Mouse (Mus musculus) hindbrain, embryonic 11.5 days (tissue): Measurements from ENCODE around the gene Dlst. TPM values are rescaled to one million over a fixed set of nuclear protein-coding genes. Genes with fewer than 3 reads are reported as not detected.
A peak's percentile ranks its signal among the peaks of the same experiment; 100 is the strongest.

ENCODE experiments used
- ATAC-seq: fragments of 200-750 bp; cut with Nextera tagmentation; 2 replicates; pipeline ENCODE4 v1.8.0; 2017; ENCODE audit warnings: mild to moderate bottlenecking, moderate TSS enrichment, moderate library complexity; ENCODE audit not compliant: low FRiP score
- DNase-seq: peaks from one replicate; pipeline ENCODE4 v3.0.0-alpha.2; 2015; ENCODE audit warnings: low spot score
- H3K27ac ChIP-seq: fragments of 300-500 bp; sonication (generic); 2 replicates; pipeline ENCODE4 v1.5.1; 2014; ENCODE audit warnings: mild to moderate bottlenecking, low read depth, low read length
- H3K27me3 ChIP-seq: fragments of 300-500 bp; sonication (generic); 2 replicates; pipeline ENCODE4 v1.6.1; 2014; ENCODE audit warnings: mild to moderate bottlenecking, low read length, moderate library complexity, mixed read lengths; ENCODE audit not compliant: control insufficient read depth, insufficient read depth
- H3K36me3 ChIP-seq: fragments of 300-500 bp; sonication (generic); 2 replicates; pipeline ENCODE4 v1.6.1; 2014; ENCODE audit warnings: mild to moderate bottlenecking, low read length, moderate library complexity, mixed read lengths; ENCODE audit not compliant: control insufficient read depth, insufficient read depth
- H3K4me1 ChIP-seq: fragments of 300-500 bp; sonication (generic); replicated peaks from 2 replicates; pipeline ENCODE4 v1.6.1; 2014; ENCODE audit warnings: low read length, mixed read lengths; ENCODE audit not compliant: control insufficient read depth, insufficient read depth
- H3K4me2 ChIP-seq: fragments of 300-500 bp; sonication (generic); replicated peaks from 2 replicates; pipeline ENCODE4 v1.6.1; 2014; ENCODE audit warnings: mild to moderate bottlenecking, low read depth, low read length
- H3K4me3 ChIP-seq: fragments of 300-500 bp; sonication (generic); 2 replicates; pipeline ENCODE4 v1.5.1; 2014; ENCODE audit warnings: low read depth, low read length
- H3K9ac ChIP-seq: fragments of 300-500 bp; sonication (generic); 2 replicates; pipeline ENCODE4 v1.6.1; 2014; ENCODE audit warnings: low read depth, low read length
- H3K9me3 ChIP-seq: fragments of 300-500 bp; sonication (generic); 2 replicates; pipeline ENCODE4 v1.6.1; 2016; ENCODE audit warnings: low read length; ENCODE audit not compliant: control insufficient read depth
- WGBS: fragments of 180-500 bp; shearing (Covaris S2); extraction: QIAGEN DNeasy Blood & Tissue Kit; methylation state at CpG from one replicate; pipeline ENCODE4 v1.1.7; 2014; 5-methylcytosine and 5-hydroxymethylcytosine counted together
- polyA plus RNA-seq: library from polyadenylated mRNA; unstranded; fragments of >200 nt; fragmentation: Nextera tagmentation; extraction: Ambion mirVana; gene quantifications from 2 replicates; pipeline ENCODE4 v1.2.1, GENCODE M21; 2014

Dlst gene
- polyA plus RNA-seq, 1 experiment from 2014 or later: 98.7 TPM

- Histone ChIP-seq H3K27ac (no peak overlapping the region), H3K4me3 (peak overlapping the region; percentile 21; the same call in 1 of the 2 replicates)
- WGBS: 27% methylated on average over 27 of the region's 27 CpGs
Measured at GRCm38 (mm10) chr12:85169117-85169858, 58.7 kb downstream of the Dlst start.

GRCm38 (mm10) chr12:85169877-85170276 is 59.2 kb downstream of the Dlst start:
- H3K4me2 ChIP-seq: no peak overlapping the region
- H3K4me1 ChIP-seq: no peaks in the 10 kb centered on the region; the same call in 1 of the 2 replicates
- H3K27me3 ChIP-seq: no peaks in the 10 kb centered on the region
- H3K27ac ChIP-seq: no peak overlapping the region
- H3K36me3 ChIP-seq: no peaks in the 10 kb centered on the region
- DNase-seq: no peak
- no peak overlapping the region for H3K4me3 ChIP-seq
- H3K9ac ChIP-seq: no peak overlapping the region
- 55% methylated on average over 3 of the region's 3 CpGs for WGBS
- H3K9me3 ChIP-seq: no peaks in the 10 kb centered on the region
- ATAC-seq: no peak

More at GRCm38 (mm10) chr12:85169117-85169858, 58.7 kb downstream of the Dlst start:
- peak; percentile 72 for ATAC-seq
- no peaks in the 10 kb centered on the region for H3K9me3 ChIP-seq
- H3K9ac ChIP-seq: peak overlapping the region; percentile 42; the same call in 1 of the 2 replicates
- H3K36me3 ChIP-seq: no peaks in the 10 kb centered on the region
- no peaks in the 10 kb centered on the region; the same call in 1 of the 2 replicates for H3K4me1 ChIP-seq
- peak overlapping the region; percentile 35 for H3K4me2 ChIP-seq
- DNase-seq: peak; percentile 91
- no peaks in the 10 kb centered on the region for H3K27me3 ChIP-seq

- Histone ChIP-seq H3K27ac (no peak overlapping the region), H3K9me3 (no peaks in the 10 kb centered on the region), H3K27me3 (no peaks in the 10 kb centered on the region), H3K4me1 (no peaks in the 10 kb centered on the region; the same call in 1 of the 2 replicates), H3K4me2 (no peak overlapping the region), H3K4me3 (no peak overlapping the region), H3K9ac (no peak overlapping the region), H3K36me3 (no peaks in the 10 kb centered on the region)
- DNase-seq (no peak), ATAC-seq (no peak)
- 90% methylated on average over 11 of the region's 11 CpGs for WGBS
Measured at GRCm38 (mm10) chr12:85170284-85170947, 59.8 kb downstream of the Dlst start.

GRCm38 (mm10) chr12:85170948-85171307 is 60.3 kb downstream of the Dlst start:
- WGBS: 80% methylated on average over 3 of the region's 3 CpGs
- Histone ChIP-seq H3K9me3 (no peaks in the 10 kb centered on the region), H3K9ac (no peak overlapping the region)

GRCm38 (mm10) chr12:85174016-85174415 is 63.4 kb downstream of the Dlst start:
- H3K4me2 ChIP-seq: no peak overlapping the region
- H3K9me3 ChIP-seq: no peaks in the 10 kb centered on the region
- ATAC-seq (no peak), DNase-seq (no peak)
- peaks cover 13% of the 10 kb centered on the region for H3K4me1 ChIP-seq
- no peak overlapping the region for H3K27ac ChIP-seq
- H3K9ac ChIP-seq: no peak overlapping the region
- 67% methylated on average over 7 of the region's 7 CpGs for WGBS
- no peaks in the 10 kb centered on the region for H3K36me3 ChIP-seq
- H3K27me3 ChIP-seq: no peaks in the 10 kb centered on the region
- no peak overlapping the region for H3K4me3 ChIP-seq

More at GRCm38 (mm10) chr12:85170948-85171307, 60.3 kb downstream of the Dlst start:
- Histone ChIP-seq H3K36me3 (no peaks in the 10 kb centered on the region), H3K4me3 (no peak overlapping the region), H3K27ac (no peak overlapping the region), H3K4me1 (peaks cover 4% of the 10 kb centered on the region; the same call in 1 of the 2 replicates), H3K4me2 (no peak overlapping the region), H3K27me3 (no peaks in the 10 kb centered on the region)
- ATAC-seq (no peak), DNase-seq (no peak)

GRCm38 (mm10) chr12:85175087-85175675 is 64.5 kb downstream of the Dlst start:
- DNase-seq (peak; percentile 22), ATAC-seq (no peak)
- Histone ChIP-seq H3K4me1 (peaks cover 13% of the 10 kb centered on the region), H3K27ac (no peak overlapping the region), H3K9ac (no peak overlapping the region), H3K4me3 (no peak overlapping the region), H3K27me3 (no peaks in the 10 kb centered on the region), H3K36me3 (no peaks in the 10 kb centered on the region), H3K9me3 (no peaks in the 10 kb centered on the region), H3K4me2 (peak overlapping the region; percentile 55; the same call in 1 of the 2 replicates)
- WGBS: 49% methylated on average over 16 of the region's 16 CpGs

GRCm38 (mm10) chr12:85175926-85176845 is 65.6 kb downstream of the Dlst start:
- Histone ChIP-seq H3K9ac (no peak overlapping the region), H3K4me1 (peaks cover 13% of the 10 kb centered on the region), H3K36me3 (no peaks in the 10 kb centered on the region), H3K9me3 (no peaks in the 10 kb centered on the region), H3K27ac (no peak overlapping the region), H3K4me2 (peak overlapping the region; percentile 55), H3K4me3 (peak overlapping the region; percentile 25), H3K27me3 (no peaks in the 10 kb centered on the region)
- ATAC-seq (peak; percentile 70), DNase-seq (peak; percentile 70)
- 6% methylated on average over 11 of the region's 11 CpGs for WGBS
